Mouse (Mus musculus) embryonic facial prominence, embryonic 14.5 days (tissue): ENCODE results near the gene Neo1. TPM values are rescaled to one million over a fixed set of nuclear protein-coding genes. Genes with fewer than 3 reads are reported as not detected.
A peak's percentile ranks its signal among the peaks of the same experiment; 100 is the strongest.

ENCODE experiments used
- ATAC-seq: fragments of 200-750 bp; cut with Nextera tagmentation; 2 replicates; pipeline ENCODE4 v1.8.0; 2017; ENCODE audit warnings: low read depth, moderate number of reproducible peaks, moderate TSS enrichment
- DNase-seq: peaks from one replicate; pipeline ENCODE4 v3.0.0-alpha.2; 2015; ENCODE audit warnings: low spot score
- H3K27ac ChIP-seq: fragments of 300-500 bp; sonication (generic); replicated peaks from 2 replicates; pipeline ENCODE4 v1.5.1; 2014; ENCODE audit warnings: low read depth, mild to moderate bottlenecking, low read length, moderate library complexity
- H3K27me3 ChIP-seq: fragments of 300-500 bp; sonication (generic); replicated peaks from 2 replicates; pipeline ENCODE4 v1.6.1; 2014; ENCODE audit warnings: low read length; ENCODE audit not compliant: control insufficient read depth, insufficient read depth
- H3K36me3 ChIP-seq: fragments of 300-500 bp; sonication (generic); 2 replicates; pipeline ENCODE4 v1.6.1; 2014; ENCODE audit warnings: low read length, mixed read lengths; ENCODE audit not compliant: control insufficient read depth, insufficient read depth
- H3K4me1 ChIP-seq: fragments of 300-500 bp; sonication (generic); 2 replicates; pipeline ENCODE4 v1.6.1; 2014; ENCODE audit warnings: antibody characterized with exemption, low read length; ENCODE audit not compliant: control insufficient read depth, insufficient read depth
- H3K4me2 ChIP-seq: fragments of 300-500 bp; sonication (generic); 2 replicates; pipeline ENCODE4 v1.6.1; 2014; ENCODE audit warnings: low read depth, mild to moderate bottlenecking, low read length, moderate library complexity, mixed read lengths
- H3K4me3 ChIP-seq: fragments of 300-500 bp; sonication (generic); 2 replicates; pipeline ENCODE4 v1.5.1; 2014; ENCODE audit warnings: low read depth, mild to moderate bottlenecking, low read length
- H3K9ac ChIP-seq: fragments of 300-500 bp; sonication (generic); 2 replicates; pipeline ENCODE4 v1.6.1; 2014; ENCODE audit warnings: low read depth, mild to moderate bottlenecking, low read length, moderate library complexity, mixed read lengths
- H3K9me3 ChIP-seq: fragments of 300-500 bp; sonication (generic); 2 replicates; pipeline ENCODE4 v1.6.1; 2016; ENCODE audit warnings: low read length; ENCODE audit not compliant: control insufficient read depth
- WGBS: fragments of 180-500 bp; shearing (Covaris S2); extraction: QIAGEN DNeasy Blood & Tissue Kit; methylation state at CpG from one replicate; pipeline ENCODE4 v1.1.7; 2014; 5-methylcytosine and 5-hydroxymethylcytosine counted together
- polyA plus RNA-seq: library from polyadenylated mRNA; unstranded; fragments of >200 nt; fragmentation: Nextera tagmentation; extraction: Ambion mirVana; gene quantifications from 2 replicates; pipeline ENCODE4 v1.2.1, GENCODE M21; 2014

The Neo1 gene
- polyA plus RNA-seq, 1 experiment from 2014 or later: 43.1 TPM

DNA sequence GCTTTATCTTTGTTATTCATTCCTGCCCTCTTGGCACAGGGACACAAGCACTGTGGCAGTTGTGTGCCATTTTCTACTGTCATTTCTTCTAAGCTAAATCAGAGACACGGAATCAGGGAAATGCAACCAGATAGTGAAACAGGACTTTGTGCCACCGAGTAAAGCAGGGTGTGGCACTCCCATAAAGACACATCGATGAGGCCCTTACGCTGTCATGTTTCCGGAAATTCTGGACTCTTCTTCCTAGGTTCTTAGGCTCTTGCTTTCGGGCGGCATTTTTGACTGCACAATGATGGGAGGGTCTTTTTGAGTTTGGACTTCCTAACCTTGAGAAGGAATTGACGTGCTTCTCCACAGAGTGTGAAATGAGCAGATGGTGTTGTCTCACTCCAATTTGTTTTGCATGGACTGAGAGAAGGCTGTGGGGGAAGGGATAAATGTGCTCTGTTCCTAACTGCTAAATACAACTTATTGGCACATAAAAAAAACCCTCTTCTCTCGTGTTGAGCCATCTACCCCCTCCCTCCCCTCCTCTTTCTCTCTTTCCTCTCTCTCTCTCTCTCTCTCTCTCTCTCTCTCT is 23.9 kb upstream of the Neo1 start:
- H3K27ac ChIP-seq: no peak overlapping the region
- 0 out of 2 replicates have a peak, but pooled peaks cover 4% of the 10 kb centered on the region for H3K4me1 ChIP-seq
- no peak overlapping the region for H3K9ac ChIP-seq
- ATAC-seq (no peak), DNase-seq (no peak)
- no peaks in the 10 kb centered on the region for H3K9me3 ChIP-seq
- no peaks in the 10 kb centered on the region for H3K27me3 ChIP-seq
- H3K4me3 ChIP-seq: no peak overlapping the region
- WGBS: 80% methylated on average over 9 of the region's 9 CpGs
- H3K36me3 ChIP-seq: no peaks in the 10 kb centered on the region
- no peak overlapping the region for H3K4me2 ChIP-seq

DNA sequence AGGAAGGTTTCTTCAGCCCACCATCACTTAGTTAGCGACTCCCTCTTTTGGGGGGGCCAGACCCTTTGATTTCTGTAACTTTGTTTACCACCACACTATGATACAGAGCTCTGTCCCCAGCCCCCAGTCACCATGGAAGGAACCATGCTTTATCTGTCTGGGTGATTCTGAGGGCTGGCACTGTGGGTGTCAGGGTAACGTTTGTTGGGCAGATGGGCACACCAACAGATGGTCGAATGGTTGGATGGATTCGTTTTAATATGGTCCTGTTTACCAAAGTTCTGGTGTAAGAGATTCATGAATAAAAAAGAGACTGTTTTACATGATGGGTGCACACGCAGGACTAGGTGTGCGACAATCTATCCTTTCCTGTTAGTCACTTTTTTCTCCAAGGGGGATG is 22.9 kb upstream of the Neo1 start:
- Histone ChIP-seq H3K9ac (no peak overlapping the region), H3K27me3 (no peaks in the 10 kb centered on the region), H3K4me1 (0 out of 2 replicates have a peak, but pooled peaks cover 4% of the 10 kb centered on the region), H3K9me3 (no peaks in the 10 kb centered on the region), H3K4me2 (no peak overlapping the region), H3K27ac (no peak overlapping the region), H3K4me3 (no peak overlapping the region), H3K36me3 (no peaks in the 10 kb centered on the region)
- WGBS: 85% methylated on average over 6 of the region's 6 CpGs
- ATAC-seq (no peak), DNase-seq (no peak)

DNA sequence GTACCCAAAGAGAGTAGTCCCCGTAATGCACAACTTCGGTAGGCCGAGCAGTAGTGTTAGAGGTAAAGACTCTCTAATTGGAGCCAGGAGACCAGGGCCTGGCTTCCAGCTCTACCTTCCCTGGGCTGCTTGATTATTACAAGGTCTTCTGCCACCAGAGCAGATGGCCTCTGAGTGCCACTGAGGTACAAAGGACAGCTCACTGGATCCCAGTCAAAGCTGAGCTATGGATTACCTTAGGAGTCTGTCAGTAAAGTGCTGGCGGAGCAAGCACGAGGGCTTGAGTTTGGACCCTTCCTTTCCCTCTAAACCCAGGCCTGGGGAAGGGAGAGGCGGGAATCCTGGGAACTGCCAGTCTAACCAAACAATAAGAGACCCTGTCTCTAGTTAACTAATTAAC is 21.8 kb upstream of the Neo1 start:
- DNase-seq: no peak
- H3K9me3 ChIP-seq: no peaks in the 10 kb centered on the region
- no peak overlapping the region for H3K9ac ChIP-seq
- H3K4me3 ChIP-seq: no peak overlapping the region
- ATAC-seq: no peak
- H3K27ac ChIP-seq: no peak overlapping the region
- 62% methylated on average over 6 of the region's 6 CpGs for WGBS
- no peaks in the 10 kb centered on the region for H3K27me3 ChIP-seq
- 0 out of 2 replicates have a peak, but pooled peaks cover 4% of the 10 kb centered on the region for H3K4me1 ChIP-seq
- no peak overlapping the region for H3K4me2 ChIP-seq
- no peaks in the 10 kb centered on the region for H3K36me3 ChIP-seq

DNA sequence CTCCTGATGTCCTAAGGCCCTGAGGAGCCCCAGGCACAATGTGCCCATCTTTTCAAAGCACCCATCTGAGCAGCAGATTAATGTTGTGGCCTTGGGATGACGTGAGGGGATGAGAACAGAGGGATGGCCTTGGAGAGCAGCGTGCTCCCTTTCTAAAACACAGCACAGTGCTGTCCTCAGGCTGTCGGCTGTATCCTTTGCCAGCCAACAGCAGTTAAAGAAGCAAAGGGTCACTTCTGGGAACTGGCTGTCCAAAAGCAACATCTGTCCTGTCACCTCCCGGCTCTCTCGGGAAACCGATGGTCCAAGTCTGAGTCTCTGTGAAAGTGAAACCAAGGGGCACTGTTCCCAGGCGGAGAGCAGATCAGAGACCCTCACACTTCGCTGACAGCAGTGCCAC is 20.0 kb upstream of the Neo1 start:
- no peak overlapping the region for H3K4me3 ChIP-seq
- no peak overlapping the region for H3K9ac ChIP-seq

DNA sequence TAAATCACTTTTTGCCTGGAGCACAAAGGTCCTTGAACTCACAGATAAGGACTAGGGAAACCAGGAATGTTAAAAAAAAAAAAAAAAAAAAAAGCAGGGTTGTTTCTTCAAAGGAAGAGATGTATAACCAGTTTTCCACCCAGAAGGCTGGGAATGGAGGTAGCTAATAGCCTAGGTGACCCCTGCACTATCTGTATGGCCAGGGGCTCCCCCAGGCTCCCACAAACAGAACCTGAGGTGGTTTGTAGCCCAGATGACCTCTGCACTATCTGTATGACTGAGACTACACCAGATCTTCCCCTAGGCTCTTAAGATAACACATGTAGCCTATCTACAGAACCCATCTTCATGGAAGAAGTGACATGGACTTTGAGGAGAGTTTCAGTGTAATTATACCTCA is 5.6 kb upstream of the Neo1 start:
- no peak overlapping the region for H3K4me3 ChIP-seq
- H3K4me1 ChIP-seq: no peaks in the 10 kb centered on the region
- DNase-seq (no peak), ATAC-seq (no peak)
- H3K9ac ChIP-seq: no peak overlapping the region
- H3K4me2 ChIP-seq: no peak overlapping the region
- H3K36me3 ChIP-seq: no peaks in the 10 kb centered on the region
- H3K27ac ChIP-seq: no peak overlapping the region
- H3K27me3 ChIP-seq: no peaks in the 10 kb centered on the region
- no peaks in the 10 kb centered on the region for H3K9me3 ChIP-seq

More for the DNA sequence above, 20.0 kb upstream of the Neo1 start:
- DNase-seq (no peak), ATAC-seq (no peak)
- Histone ChIP-seq H3K4me2 (no peak overlapping the region), H3K4me1 (no peaks in the 10 kb centered on the region), H3K36me3 (no peaks in the 10 kb centered on the region), H3K9me3 (no peaks in the 10 kb centered on the region), H3K27me3 (no peaks in the 10 kb centered on the region), H3K27ac (no peak overlapping the region)
- 76% methylated on average over 8 of the region's 8 CpGs for WGBS

DNA sequence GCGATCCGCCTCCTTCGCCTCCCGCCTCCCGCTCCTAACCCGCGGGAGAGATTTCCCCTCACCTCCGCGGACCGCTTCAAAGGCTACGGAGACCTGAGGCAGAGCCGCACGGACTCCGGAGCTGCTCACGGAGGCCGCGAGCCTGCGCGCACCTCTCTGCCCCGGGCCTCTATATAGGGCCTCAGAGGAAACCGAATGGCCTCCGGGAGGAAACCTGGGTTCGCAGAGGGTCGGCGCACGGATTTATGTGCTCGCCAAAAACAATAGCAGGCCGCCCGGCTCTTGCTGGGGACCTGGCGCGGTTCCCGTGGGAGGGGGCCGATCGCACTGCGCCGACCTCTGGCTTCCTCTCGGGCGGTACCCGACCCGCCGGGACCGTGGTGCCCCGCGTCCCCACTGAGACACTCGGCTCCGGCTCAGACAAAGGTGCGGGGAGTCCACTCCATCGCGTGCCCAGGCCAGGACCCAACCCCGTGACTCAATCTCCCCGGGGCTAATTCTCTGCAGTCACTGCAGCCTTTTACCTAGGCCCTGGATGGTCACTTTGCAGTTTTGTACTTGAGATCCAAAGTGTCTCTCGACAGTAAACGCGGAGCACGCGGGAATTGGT is 596 bp upstream of the Neo1 start:
- peak; percentile 30; the same call in 1 of the 2 replicates for ATAC-seq
- H3K9ac ChIP-seq: peak overlapping the region; percentile 97
- DNase-seq: peak; percentile 47
- H3K36me3 ChIP-seq: no peaks in the 10 kb centered on the region
- WGBS: under 1% methylated on average over 46 of the region's 56 CpGs
- peak overlapping the region; percentile 83 for H3K4me2 ChIP-seq
- peak overlapping the region; percentile 100 for H3K4me3 ChIP-seq
- no peaks in the 10 kb centered on the region for H3K9me3 ChIP-seq
- H3K27ac ChIP-seq: peak overlapping the region; percentile 100
- H3K27me3 ChIP-seq: no peaks in the 10 kb centered on the region
- peaks cover 14% of the 10 kb centered on the region for H3K4me1 ChIP-seq

DNA sequence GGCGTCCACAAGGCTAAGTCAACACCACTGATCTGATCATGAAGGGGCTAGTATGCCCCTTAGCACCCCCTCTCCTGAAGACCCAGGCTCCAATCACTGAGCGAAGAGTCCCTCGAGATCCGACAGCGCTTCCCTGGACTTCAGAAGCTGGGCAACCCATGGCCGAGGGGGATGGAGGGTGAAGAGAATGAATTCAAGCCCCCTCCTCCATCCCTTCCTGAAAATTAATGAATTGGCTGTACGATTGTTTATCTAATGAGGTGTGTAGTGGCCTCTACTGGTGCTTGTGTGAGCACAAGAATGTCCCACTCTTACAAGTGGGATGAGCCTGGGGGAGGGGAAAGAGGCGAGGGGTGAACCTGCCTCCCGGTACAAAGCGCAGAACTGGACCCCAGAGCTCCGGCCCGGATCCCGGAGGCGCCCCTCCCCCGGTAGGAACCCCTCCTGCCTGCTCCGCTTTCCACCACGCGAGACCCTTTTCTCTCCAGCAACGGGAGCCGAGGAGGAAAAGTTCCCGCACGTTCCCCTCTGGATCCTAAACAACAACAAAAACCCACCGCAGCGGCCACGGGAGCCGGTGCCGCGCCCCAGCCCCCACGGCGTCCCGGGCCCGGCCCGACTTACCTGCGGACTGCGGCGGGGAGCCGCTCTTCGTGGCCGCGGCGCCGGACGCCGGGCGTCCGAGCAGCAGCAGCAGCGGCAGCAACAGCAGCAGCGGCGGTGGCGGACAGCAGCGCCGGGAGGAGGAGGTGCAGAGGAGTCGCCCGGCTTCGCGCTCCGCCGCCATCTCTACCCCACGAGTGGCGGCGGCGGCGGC is 691 bp downstream of the Neo1 start:
- WGBS: under 1% methylated on average over 20 of the region's 63 CpGs
- peak overlapping the region; percentile 100 for H3K27ac ChIP-seq
- DNase-seq (peak; percentile 79), ATAC-seq (peak; percentile 2; the same call in 1 of the 2 replicates)
- H3K4me2 ChIP-seq: peak overlapping the region; percentile 83
- H3K36me3 ChIP-seq: no peaks in the 10 kb centered on the region
- H3K9ac ChIP-seq: peak overlapping the region; percentile 97
- no peaks in the 10 kb centered on the region for H3K9me3 ChIP-seq
- no peaks in the 10 kb centered on the region for H3K27me3 ChIP-seq
- H3K4me3 ChIP-seq: peak overlapping the region; percentile 100
- H3K4me1 ChIP-seq: peaks cover 14% of the 10 kb centered on the region

- H3K4me3 ChIP-seq: peak overlapping the region; percentile 100
- H3K27me3 ChIP-seq: no peaks in the 10 kb centered on the region
- DNase-seq: peak; percentile 45
- H3K27ac ChIP-seq: peak overlapping the region; percentile 100
- peak overlapping the region; percentile 83 for H3K4me2 ChIP-seq
- WGBS: 26% methylated on average over 5 of the region's 5 CpGs
- H3K4me1 ChIP-seq: peaks cover 14% of the 10 kb centered on the region
- H3K36me3 ChIP-seq: no peaks in the 10 kb centered on the region
- H3K9me3 ChIP-seq: no peaks in the 10 kb centered on the region
- H3K9ac ChIP-seq: peak overlapping the region; percentile 97
- no peak for ATAC-seq
These were observed 1.4 kb downstream of the Neo1 start for GRCm38 (mm10) chr9:59034836-59035235.
